Mouse (Mus musculus): ENCODE data around the gene Pdcd2l.

GRCm38 (mm10) chr7:34228641-34229040 lies 32.2 kb upstream of the Pdcd2l start:
- TF ChIP-seq POLR2A (IDR thresholded peaks at IDR 0.05; ENCODE audit: low read depth, low read length) (no peak), CTCF (conservative IDR thresholded peaks at IDR 0.05; ENCODE audit: insufficient read depth, insufficient read length, low read depth, low read length) (no peak)

All from kidney, adult 2 months (tissue).